Mouse (Mus musculus) heart, postnatal 0 days (tissue): ENCODE results near the gene Tchh.

Experiments
- CTCF ChIP-seq: IDR thresholded peaks from 2 replicates; pipeline ENCODE4 v1.5.1; 2016; ENCODE audit warnings: antibody characterized with exemption, control low read depth, low read depth
- EP300 ChIP-seq: IDR thresholded peaks from 2 replicates; pipeline ENCODE4 v1.6.1; 2016; ENCODE audit warnings: antibody characterized with exemption, low read depth

- no peak for TF ChIP-seq EP300
- TF ChIP-seq CTCF: no peak
These were observed at the start of gene Tchh for GRCm38 (mm10) chr3:93442030-93442429.
